Mouse (Mus musculus) adrenal gland, adult 18-20 months (tissue): ENCODE data around the gene Nat9. TPM values are rescaled to one million over a fixed set of nuclear protein-coding genes. Genes with fewer than 3 reads are reported as not detected.

ENCODE experiments used
- DNase-seq, 2 experiments: peaks; one replicate each; pipeline ENCODE4 v3.0.0; 2021 to 2022; ENCODE audit warnings: low spot score in 2 of 2
- long read RNA-seq, 2 experiments: library from polyadenylated mRNA; stranded (forward); transcript quantifications; one replicate each; pipeline ENCODE4 v2.0.0; 2021
- total RNA-seq, 2 experiments: library from RNA; stranded (reverse); gene quantifications; 1 replicate in 1 of 2; 2 replicates in 1 of 2; pipeline ENCODE4 v1.2.3; 2021

Gene Nat9
- total RNA-seq, result 10 to 100 TPM; 26.2 to 27.6 TPM
- long read RNA-seq, experiment 1, partial matches to known transcripts, result 1 of 11 reads
- long read RNA-seq, experiment 1, other reads (novel, unspliced or antisense), result 3 of 11 reads
- long read RNA-seq, experiment 2, transcript Nat9-201 (7 exons, 1,143 nt), result minor isoform, 7 of 35 reads
- long read RNA-seq, experiment 2, transcript Nat9-203 (7 exons, 1,204 nt), result major isoform, 19 of 35 reads
- long read RNA-seq, experiment 2, partial matches to known transcripts, result 6 of 35 reads
- long read RNA-seq, experiment 2, other reads (novel, unspliced or antisense), result 2 of 35 reads

DNA sequence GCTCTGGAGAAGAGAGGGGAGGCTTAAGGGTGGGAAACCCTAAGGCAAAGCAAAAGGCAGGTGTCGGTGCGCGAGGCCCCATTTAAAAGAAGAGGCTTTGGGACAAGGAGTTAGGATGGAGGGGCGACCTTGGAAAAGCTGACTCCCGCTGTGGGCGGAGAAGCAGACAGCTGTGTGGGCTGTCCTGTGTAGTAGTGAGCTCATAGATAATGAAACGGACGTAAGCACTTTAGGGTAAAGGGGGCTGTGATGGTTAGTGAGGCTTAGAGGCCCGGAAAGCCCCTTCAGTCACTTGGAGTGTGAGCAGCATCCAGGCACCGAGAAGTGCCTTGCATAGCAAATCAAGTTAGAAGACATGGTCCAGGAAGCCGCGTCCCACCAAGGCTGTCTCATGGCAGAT, at the start of gene Nat9:
Gene Nat9, minus strand, starts transcription at position 167 of the 400 bp plus-strand sequence.
- DNase-seq, result no peak

DNA sequence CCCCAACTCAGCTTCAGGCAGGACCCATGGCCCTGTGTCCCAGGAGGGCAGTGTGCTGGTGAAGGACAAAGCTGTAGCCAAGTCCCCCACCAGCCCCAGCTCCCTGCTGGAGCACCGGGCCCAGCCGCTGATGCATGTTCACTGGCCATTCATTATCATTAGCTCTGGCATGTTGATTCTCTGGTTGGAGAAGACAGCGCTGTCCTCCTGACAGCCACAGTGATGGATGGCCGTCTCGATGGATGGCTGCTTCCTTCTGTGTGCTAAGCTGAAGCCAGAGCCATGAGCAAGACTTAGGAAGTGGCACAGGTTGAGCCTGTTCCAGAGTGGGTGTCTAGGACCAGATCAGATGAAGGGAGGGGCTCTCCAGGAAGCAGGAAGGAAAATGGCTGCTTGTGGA, 48.9 kb upstream of the Nat9 start:
- DNase-seq, result no peak

DNA sequence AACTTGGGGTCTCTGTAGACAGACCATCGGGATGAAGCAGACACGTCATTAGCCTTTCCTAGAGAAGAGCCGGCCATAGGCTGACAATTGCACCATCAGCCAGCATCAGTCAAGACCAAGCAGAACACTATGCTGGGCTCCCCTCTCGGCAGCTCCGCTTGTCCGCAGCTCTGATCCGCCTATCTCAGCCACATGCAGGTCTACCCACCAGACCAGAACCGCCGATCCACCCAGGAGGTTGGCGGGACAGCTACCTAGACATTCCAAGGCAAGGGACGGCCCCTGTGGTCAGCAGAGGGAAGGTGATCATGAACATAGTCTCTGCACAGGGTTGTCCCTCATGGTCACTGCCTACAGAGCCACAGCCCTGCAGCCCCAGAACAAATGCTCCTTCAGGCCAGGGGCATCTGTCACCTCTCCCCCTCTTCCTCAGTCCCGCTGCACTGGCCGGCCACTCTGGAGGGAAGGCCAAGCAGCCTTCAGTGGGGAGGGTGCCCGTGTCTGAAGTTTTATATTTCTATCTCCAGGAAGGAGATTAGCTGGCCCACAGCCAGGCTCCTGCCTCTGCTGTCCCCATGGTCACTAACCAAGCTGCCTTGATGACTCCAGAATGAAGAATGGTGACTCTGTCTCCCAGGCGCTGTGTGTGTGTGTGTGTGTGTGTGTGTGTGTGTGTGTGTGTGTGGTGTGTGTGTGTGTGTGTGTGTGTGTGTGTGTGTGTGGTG, 46.8 kb upstream of the Nat9 start:
- DNase-seq, result peak; percentile 39 to 44

DNA sequence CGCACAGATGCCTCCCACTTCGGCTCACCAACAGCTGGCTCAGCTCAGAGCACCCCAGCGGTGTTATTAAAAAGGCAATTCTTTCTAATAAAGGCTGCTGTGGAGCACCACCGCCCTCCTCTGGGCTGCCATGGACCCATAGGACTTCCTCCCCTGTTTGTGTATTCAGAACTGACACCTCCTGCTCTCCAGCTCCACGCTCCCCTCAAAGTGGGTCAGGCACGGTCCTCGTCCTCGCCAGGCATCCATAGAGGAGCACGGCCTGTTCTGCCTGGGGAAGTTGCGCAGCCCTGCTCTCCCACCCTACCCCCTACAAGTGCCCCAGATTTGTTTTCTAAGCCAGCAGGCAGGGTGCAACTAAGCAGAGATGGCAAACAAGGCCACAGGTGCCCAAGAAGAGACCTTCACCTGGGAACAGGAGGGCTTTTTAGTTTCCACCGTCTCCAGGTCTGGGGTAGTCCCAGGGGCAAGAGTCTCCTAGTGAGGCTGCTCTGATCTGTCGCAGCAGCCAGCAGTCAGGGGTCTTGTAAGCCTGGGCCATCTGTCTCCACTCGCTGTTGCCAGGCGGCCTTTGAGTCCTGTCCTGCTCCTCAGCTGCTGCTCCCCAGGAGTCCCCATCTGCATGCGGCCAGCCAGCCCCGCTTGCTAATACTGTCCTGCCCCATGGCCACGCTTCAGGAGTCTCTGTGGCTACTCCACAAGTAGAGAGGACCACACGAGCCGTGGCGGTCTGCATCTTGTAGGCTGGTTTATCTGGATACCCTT, 46.0 kb upstream of the Nat9 start:
- no peak for DNase-seq

DNA sequence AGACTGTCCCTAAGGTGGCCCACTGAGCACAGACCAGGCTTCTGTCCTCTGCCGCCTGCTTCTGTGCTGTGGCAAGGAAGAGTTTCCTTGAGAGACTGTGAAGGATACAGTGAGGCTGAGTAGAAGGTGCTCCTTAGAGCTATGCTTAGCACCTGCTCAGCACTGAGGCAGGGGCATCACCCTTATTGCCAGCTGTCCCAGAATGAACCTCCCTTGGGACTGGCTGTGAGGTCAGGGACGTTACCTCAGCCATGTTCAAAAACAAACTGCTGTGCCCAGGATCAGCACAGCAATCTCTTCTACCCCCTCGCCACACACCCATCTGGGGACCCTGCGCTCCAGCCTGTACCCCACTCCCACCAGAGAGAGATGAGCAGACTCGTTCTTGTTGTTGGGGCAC, 45.2 kb upstream of the Nat9 start:
- no peak for DNase-seq

DNA sequence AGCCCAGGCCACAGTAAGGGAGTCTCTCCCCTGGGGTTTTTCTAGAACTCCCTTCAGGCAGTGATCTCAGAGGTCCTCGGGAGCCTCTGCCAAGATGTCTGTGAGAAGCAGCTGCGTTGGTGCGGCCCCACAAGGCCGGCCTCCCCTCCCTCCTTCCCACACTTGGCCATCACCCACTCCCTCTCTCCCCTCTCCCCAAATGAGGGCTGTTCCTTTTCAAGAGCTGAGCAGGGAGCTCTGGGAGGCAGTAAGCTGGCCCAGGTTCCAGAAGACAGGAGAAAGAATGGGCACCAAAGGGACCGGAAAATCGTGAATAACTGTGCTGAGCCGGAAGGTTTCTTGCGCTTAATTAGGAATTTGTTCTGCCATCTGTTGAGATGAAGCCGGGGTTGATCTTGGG, 44.3 kb upstream of the Nat9 start:
- DNase-seq, result no peak

DNA sequence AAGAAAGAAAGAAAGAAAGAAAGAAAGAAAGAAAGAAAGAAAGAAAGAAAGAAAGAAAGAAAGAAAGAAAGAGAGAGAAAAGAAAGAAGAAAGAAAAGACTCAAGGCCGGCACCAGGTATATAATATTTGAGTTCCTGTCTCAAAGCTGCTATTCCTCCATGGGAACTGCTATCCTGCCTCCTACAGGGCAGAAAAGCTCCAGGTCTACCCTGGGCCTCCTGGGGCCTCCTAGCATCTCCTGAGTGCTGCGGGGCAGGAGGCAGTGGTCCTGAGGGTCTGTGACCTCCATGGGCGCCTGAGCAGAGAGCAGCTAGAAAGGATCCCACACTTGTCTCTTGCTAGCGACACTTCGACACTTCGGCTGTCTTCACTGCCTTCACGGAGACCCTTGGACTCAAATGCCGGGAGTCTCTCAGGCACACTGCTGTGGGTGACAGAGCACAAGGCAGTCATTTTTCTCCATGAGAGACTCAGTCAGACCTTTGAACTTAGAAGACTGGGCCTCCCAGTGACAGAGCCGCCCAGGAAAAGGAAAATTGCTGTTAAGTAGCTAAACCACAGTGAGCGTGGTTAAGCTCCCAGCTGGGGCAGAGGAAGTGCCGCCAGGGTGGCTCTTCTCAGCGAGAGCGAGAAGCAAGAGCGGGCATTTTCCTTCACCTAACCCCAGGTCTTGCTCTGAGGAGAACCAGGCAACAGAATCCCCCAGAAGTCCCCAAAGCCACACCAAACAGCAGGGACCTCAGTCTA, 43.7 kb upstream of the Nat9 start:
- DNase-seq, result no peak

DNA sequence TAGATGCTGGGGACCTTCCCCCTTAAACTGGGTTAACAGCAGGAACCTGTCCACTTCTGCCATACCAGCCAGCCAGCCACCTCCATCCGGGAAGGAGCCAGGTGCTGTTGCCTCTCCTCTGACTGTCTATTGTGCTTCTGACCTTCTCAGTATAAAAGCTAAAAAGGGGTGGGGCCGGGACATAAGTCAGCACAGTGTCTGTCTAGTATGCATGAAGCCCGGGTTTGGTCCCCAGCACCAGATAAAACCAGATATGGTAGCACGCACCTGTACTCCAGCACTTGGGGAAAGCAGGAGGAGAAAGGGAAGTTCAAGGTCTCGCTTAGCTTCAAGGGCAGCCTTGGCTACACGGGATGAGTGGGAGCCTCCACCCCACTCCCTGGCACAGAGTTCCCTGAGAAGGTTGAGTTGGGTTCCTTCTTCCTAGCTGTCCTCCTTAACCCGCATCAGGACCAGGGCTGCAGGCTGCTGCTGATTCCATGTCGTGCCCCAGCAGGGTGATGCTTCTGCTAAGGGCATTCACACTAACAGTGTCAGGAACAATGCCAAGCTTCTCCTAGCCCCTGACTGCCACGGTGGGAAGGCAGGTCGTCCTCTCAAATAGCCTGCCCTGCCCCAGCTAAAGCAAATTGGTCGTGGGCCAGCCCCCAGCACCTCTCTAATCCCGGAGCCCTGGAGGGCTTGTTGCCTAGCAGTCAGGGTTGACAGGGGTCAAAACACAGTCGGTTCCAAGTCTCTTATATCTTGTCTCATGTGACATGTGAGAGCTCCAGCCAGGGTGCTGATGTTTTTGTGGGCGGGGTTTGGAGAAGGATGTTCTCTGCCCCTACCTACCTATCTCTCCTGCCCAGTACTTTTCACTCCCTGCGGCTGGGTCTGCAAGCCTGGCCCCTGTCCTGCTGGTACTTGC, 41.6 kb upstream of the Nat9 start:
- no peak for DNase-seq

DNA sequence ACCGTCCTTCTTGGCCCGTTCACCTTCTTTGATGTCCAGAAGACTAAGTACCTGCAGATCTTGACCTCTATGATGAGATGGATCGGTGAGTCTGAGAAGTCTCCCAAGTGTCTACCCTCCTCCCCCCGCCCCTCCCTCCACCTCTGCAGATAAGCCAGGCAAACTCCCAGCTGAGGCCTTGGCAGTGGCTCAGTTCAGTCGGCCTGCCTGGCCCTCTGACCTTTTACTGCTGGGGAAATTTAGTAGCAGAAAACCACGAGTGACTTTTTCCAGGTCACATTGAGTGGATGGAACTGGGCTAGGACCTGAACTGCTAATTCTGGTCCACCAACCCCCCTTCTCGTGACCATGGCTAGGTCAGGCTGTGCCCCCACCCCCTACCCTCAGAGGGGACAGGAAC, 40.8 kb upstream of the Nat9 start:
- DNase-seq, result no peak

DNA sequence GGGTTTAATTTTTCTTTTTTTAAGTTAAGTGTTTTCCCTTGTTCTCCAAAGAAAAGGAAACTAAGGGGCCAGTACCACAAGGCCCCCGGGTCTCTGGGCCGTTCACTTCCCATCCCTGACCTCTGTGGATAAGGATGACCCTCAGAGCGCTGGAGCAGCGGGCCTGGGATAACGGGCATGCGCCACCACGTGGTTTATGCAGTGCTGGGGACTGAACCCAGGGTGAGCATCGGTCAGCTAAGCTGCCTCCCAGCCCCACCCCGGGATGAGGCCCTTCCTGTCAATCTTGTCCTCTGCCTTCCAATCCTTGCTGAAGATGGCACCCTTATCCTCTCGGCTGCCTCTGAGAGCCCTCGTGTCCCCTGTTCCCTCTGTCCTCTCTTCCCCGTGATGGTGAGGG, 40.0 kb upstream of the Nat9 start:
- DNase-seq, result no peak

DNA sequence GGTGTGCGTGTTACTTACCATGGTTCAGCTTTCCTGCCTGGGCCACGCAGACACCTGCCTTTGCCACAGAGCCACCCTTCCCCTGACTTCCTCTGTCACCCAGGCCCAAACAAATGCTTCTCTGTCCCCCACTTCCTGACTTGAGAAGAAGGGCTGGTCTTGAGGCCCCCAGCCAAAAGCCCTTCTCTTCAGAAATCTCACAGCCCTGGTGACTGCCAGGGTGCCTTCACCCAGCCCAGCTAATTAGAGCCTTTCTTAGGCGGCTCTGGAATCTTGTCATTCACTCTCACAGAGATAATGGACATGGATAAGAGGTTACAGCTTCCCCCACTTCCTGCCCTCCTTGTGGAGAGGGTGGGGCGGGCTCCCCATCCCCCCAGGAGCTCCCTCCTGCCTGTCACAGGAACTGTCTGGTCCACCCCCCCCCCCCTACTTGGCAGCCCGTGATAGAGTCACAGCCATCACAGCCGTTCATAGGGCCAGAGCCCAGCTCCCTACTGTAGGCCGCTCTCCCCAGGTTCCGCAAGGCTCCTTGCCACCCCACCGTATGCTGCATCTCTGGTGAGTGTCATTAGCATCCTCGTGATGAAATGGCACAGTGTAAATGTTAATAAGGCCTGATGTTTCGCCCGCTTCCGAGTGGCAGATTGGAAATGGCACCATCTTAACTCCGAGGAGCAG, 39.3 kb upstream of the Nat9 start:
- DNase-seq, result no peak

DNA sequence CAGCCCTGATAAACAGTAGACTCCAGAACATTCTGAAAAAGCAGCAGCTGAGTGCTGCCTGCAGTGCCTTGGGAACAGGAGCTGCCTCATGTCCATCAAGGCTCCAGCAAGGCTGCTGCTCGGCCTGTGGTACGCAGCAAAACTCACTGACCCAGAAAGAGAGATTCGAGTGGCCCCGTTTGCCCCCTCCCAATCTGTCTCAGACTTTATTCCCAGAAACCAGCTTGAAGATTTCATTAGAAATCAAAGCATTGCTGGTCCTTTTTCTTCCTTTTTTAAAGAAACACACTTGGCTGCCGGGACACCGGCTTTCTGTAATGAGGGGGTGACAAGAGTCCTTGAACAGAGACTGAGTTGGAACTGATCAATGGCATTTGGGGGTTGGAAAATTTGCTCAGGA, 37.6 kb upstream of the Nat9 start:
- DNase-seq, result no peak

DNA sequence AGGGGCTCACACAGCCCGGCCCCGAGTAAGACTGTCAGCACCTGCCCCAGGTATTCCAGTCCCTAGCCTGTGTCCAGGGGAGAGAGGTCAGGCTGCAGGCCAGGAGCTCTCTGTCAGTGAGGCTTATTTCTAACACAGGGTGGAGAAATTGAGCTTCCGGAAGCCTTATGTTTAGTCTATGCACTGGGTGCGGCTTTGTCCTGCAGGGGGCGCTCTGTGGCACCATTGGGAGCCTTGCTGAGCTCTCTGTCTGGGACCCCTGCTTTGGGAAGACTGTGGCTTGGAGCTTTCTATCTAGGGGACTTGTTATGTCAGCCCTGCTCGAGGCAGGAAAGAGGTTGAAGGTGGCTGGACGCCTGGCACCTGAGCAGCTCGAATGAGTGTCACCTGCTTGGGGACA, 37.2 kb upstream of the Nat9 start:
- peak; percentile 47 to 56 for DNase-seq

DNA sequence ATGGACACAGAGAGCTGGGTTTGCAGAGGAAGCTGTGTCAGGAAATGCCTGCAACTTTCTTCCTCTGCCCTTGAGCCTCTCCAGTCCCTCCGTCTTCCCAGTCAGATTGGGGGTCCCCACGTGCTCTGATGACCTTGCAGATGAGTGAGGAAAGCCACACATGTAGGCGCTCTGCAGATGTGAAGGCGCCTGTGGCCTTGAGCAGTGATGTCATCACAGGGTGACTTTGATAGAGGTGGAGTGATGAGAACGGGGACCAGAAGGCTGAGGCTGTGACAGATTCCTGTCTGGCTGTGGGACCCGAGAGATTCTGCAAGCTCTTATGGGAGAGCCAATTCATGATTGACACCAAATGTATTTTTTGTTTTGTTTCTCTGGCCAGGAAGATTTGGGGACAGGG, 36.2 kb upstream of the Nat9 start:
- DNase-seq, result peak in 1 of 2 experiments; percentile 39

DNA sequence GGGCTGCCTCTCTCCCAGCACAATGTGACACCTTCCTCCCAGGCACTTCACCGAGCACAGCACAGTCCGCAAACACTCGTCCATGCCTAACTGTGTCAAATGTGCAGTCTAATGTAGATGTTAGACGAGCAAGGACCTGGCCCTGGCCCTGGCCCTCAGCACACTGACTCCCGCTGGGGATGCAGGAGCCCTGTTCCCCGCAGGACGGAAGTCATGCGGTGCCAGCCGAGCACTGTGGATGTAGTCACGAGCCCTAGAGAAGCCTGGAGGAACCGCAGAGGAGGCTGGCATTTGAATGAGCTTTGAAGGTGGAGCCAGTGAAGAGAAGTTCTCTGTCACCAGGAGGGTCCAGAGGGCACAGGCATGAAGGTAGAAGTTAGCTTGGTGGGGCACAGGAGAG, 35.8 kb upstream of the Nat9 start:
- DNase-seq, result no peak

DNA sequence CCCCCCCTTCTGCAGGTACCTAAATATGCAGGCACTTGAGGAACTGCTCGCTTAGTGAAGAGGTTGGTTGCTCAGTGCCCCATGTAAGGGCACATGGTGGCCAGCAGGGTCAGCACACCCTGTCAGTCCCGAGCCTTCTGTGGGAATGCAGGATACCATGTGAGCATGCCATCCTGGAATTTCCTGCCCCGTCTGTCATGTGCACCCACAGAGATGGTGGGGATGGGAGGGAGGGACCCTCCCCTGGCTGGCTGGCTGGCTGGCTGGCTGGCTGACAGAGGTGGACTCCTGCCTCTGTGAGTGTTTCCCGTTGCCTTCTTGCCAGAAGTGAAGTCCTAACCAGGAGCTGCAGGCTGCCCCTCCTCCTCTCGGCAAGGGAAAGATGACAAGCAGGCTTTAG, 34.9 kb upstream of the Nat9 start:
- DNase-seq, result no peak

DNA sequence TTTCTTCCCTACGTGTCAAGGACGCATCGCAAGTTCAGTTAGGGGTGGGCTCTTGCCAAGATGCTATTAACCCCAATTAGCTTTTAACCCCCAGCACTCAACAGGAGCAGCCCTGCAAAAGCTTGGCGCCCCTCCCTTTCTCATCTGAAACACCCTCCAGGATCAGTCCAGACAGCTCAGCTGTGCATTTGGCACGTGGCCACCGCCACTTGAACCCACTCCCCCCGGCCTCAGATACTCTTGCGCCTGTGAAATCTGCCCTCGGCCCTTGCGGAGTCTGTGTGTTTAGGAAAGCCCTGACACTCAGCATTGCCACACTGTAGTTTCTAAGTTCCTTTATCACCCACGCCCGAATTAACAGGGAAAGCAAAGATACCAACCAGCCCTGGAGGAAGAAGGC, 34.4 kb upstream of the Nat9 start:
- no peak for DNase-seq

DNA sequence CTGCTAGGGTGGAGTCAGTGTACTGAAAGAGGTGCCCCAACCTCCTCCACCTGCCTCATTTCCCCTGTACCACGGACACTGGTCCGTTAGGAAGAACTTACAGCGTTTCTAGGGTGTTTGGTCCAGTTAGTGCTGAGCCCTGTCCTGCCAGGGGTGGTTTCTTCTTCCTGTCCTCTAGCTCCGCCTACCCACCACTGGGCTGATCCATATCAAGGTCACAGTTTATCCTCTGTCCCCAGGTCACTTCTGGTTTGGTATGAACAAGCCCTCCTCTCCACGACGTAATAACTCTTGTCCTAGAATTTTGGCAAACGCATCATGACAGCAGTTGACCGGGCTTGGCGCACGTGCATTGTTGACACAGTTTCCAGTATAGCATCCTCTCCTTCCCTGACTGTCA, 32.0 kb upstream of the Nat9 start:
- DNase-seq, result no peak

DNA sequence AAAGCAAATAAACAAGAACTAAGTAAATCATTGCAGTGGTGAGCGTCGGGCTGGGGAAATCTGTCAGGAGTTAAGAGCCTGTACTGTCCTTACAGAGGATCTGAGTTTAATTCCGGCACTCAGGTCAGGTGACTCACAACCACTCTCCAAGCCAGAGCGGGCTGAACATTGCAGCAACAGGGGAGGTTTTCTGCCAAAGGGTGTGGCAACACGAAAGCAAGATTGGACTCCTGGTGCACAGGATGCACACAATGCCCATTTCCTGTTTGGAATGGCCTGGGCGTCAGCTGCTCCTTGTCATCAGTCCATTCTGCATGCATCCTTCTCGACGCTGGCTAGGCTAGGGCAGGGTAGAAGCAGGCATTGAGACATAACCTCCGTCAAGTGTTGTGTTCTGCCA, 31.6 kb upstream of the Nat9 start:
- no peak for DNase-seq
